Mouse (Mus musculus) lung, postnatal 36 days (tissue): ENCODE results near the gene Spint4.
"Not testable (repeated sequence)": the region's sequence is repeated elsewhere in the genome, so short reads cannot be mapped to it uniquely, and the experiment has no call there.

Source experiments
- DNase-seq: peaks from one replicate; pipeline ENCODE4 v3.0.0; 2022; ENCODE audit warnings: mixed read lengths

Spint4 gene

GRCm38 (mm10) chr2:164698201-164698600 is at the start of gene Spint4:
Gene Spint4, plus strand, starts transcription at chr2:164698501.
- no peak for DNase-seq

- DNase-seq = peak; percentile 73
These were observed 42.4 kb upstream of the Spint4 start, which contains the start of gene Wfdc10 for GRCm38 (mm10) chr2:164655858-164656257. Gene Wfdc10, plus strand, starts transcription at chr2:164656046.

- no peak for DNase-seq
These were observed 41.8 kb upstream of the Spint4 start, which contains the start of gene Wfdc9 for GRCm38 (mm10) chr2:164656483-164656882. Gene Wfdc9, minus strand, starts transcription at chr2:164656583.

- DNase-seq = no peak
These were observed 33.5 kb upstream of the Spint4 start for GRCm38 (mm10) chr2:164664851-164665250.

- DNase-seq = no peak
These were observed 28.0 kb upstream of the Spint4 start for GRCm38 (mm10) chr2:164670261-164670660.

- no peak for DNase-seq
These were observed 27.4 kb upstream of the Spint4 start for GRCm38 (mm10) chr2:164670938-164671337.

- DNase-seq = no peak
These were observed 24.3 kb upstream of the Spint4 start, which contains the start of gene Wfdc11 for GRCm38 (mm10) chr2:164673987-164674386. Gene Wfdc11, minus strand, starts transcription at chr2:164674087.

- DNase-seq = no peak
These were observed 22.2 kb upstream of the Spint4 start for GRCm38 (mm10) chr2:164676103-164676502.

GRCm38 (mm10) chr2:164676916-164677685 is 21.2 kb upstream of the Spint4 start:
- peak; percentile 8 for DNase-seq

- DNase-seq = peak; percentile 91
These were observed 19.3 kb upstream of the Spint4 start for GRCm38 (mm10) chr2:164678848-164679625.

- DNase-seq = peak; percentile 70
These were observed 18.4 kb upstream of the Spint4 start for GRCm38 (mm10) chr2:164679906-164680305.

- DNase-seq = no peak
These were observed 13.5 kb upstream of the Spint4 start, which contains the start of gene Wfdc13 for GRCm38 (mm10) chr2:164684807-164685206. Gene Wfdc13, plus strand, starts transcription at chr2:164685107.

- DNase-seq = no peak
These were observed 2.7 kb downstream of the Spint4 start for GRCm38 (mm10) chr2:164700959-164701358.

GRCm38 (mm10) chr2:164701761-164702160 is 3.5 kb downstream of the Spint4 start:
- DNase-seq = no peak

- no peak for DNase-seq
These were observed 5.9 kb downstream of the Spint4 start for GRCm38 (mm10) chr2:164704235-164704634.

- no peak for DNase-seq
These were observed 7.0 kb downstream of the Spint4 start for GRCm38 (mm10) chr2:164705328-164705727.

GRCm38 (mm10) chr2:164705991-164706390 is 7.7 kb downstream of the Spint4 start:
- no peak for DNase-seq

GRCm38 (mm10) chr2:164715005-164715404 is 16.7 kb downstream of the Spint4 start, which contains the start of gene Spint5:
Gene Spint5, plus strand, starts transcription at chr2:164715305.
- no peak for DNase-seq

- DNase-seq = not testable (repeated sequence)
These were observed 18.0 kb downstream of the Spint4 start for GRCm38 (mm10) chr2:164716194-164716786.

GRCm38 (mm10) chr2:164723276-164723675 is 25.0 kb downstream of the Spint4 start:
- no peak for DNase-seq

- peak; percentile 85 for DNase-seq
These were observed 27.8 kb downstream of the Spint4 start for GRCm38 (mm10) chr2:164725895-164726619.

- DNase-seq = no peak
These were observed 33.4 kb downstream of the Spint4 start for GRCm38 (mm10) chr2:164731719-164732118.
